Mouse (Mus musculus): ENCODE measurements around the gene Aspg. TPM values are rescaled to one million over a fixed set of nuclear protein-coding genes. Genes with fewer than 3 reads are reported as not detected.
A peak's percentile ranks its signal among the peaks of the same experiment; 100 is the strongest.

The Aspg gene
- polyA plus RNA-seq, 1 experiment: 4.4 TPM

GRCm38 (mm10) chr12:112128526-112128925 is 22.0 kb downstream of the Aspg start:
- Histone ChIP-seq H3K4me3 (ENCODE audit: insufficient read depth, low read length) (no peak overlapping the region), H3K27ac (ENCODE audit: insufficient read depth, low read length) (no peak overlapping the region), H3K4me1 (ENCODE audit: control insufficient read depth, insufficient read depth, low read length) (no peaks in the 10 kb centered on the region)
- TF ChIP-seq POLR2A (IDR thresholded peaks at IDR 0.05; ENCODE audit: extremely low read depth, insufficient read depth, low read length) (no peak), CTCF (IDR thresholded peaks at IDR 0.05; ENCODE audit: extremely low read depth, insufficient read depth, low read length) (no peak)

DNA sequence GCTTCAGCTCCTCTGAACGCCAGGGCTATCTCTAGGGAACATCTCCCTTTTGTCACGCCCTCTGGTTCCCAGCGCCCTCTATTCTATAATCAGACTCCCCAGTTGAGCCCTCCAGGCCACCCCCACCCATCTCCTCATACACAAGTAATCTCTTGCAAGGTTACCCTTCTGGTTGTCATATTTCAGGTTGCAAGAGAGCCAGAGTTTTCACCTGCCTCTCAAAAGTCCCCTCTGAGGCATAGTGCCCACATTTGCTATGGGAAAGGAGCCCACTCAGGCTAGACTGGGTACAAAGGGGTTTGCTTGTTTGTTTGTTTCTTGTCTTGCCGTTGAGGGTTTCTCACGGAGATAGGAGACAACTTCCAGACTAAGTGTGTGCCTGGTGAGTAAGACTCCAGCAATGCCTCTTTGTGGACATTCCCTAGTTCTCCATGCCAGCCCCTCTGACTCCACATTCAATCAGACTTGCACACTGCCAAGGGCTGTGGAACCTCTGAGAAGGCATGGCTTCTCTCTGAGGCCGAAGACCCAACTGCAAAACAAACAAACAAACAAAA is 22.9 kb downstream of the Aspg start:
- Histone ChIP-seq H3K4me3 (ENCODE audit: insufficient read depth, low read length) (no peak overlapping the region; the same call in 1 of the 2 replicates), H3K27ac (ENCODE audit: insufficient read depth, low read length) (no peak overlapping the region), H3K4me1 (ENCODE audit: control insufficient read depth, insufficient read depth, low read length) (no peaks in the 10 kb centered on the region)
- TF ChIP-seq POLR2A (IDR thresholded peaks at IDR 0.05; ENCODE audit: extremely low read depth, insufficient read depth, low read length) (no peak), CTCF (IDR thresholded peaks at IDR 0.05; ENCODE audit: extremely low read depth, insufficient read depth, low read length) (no peak)

DNA sequence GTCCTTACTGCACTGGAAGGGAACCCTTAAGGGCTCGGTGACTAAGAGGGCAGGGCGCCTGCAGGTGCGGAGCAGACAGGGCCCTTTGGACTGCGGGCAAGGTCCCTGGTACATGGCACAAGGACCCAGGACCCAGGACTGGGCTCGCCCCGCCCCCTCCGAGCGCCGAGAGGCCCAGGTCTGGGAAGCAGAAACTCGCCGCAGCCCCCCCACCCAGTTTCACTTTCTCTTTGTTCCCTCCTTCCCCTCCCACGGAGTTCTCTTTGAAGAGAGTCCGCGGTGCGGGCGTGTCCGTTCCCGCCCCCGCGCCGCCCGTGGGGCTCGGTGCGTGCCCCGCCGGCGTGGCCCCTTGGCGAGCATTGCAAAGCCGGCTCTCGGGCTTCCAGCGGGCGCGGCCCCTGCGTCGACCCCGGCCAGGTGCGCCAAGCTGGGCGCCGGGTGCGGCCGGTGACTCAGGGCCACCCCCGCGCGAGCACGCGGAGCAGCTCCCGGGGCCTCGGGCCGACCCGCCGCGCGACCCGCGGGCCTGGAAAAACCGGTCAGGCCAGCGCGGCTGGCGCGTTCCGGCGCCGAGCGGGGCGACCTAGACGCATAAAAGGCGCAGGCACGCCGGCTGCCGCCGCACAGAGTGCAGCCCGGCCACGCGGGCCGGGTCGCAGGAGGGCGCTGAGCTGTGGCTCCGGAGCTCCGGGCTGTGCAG is 23.8 kb downstream of the Aspg start:
- no peak overlapping the region for H3K27ac ChIP-seq (ENCODE audit: insufficient read depth, low read length)
- no peak for TF ChIP-seq POLR2A (IDR thresholded peaks at IDR 0.05; ENCODE audit: extremely low read depth, insufficient read depth, low read length)
- peak overlapping the region; percentile 32 for H3K4me3 ChIP-seq (ENCODE audit: insufficient read depth, low read length)
- H3K4me1 ChIP-seq (ENCODE audit: control insufficient read depth, insufficient read depth, low read length): no peaks in the 10 kb centered on the region

DNA sequence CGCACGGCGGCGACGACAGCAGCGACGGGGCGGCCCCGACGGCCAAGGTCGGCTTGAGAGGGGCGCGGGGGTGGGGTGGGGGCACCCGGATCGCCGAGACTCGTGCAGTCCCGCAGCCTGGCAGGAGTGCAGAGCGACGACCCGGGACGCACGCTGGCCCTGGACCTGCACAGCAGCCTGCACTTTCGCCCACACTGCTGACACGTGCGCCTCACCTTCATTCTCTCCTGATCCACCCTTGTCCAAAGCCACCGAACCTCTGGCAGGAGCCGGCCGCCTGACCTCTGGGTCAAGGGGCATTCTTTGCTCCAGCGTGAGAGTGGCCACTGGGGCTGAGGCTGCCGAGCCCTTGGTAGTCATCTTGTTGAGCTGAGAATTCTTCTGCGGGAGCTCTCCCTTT is 24.5 kb downstream of the Aspg start:
- Histone ChIP-seq H3K27ac (ENCODE audit: insufficient read depth, low read length) (no peak overlapping the region), H3K4me3 (ENCODE audit: insufficient read depth, low read length) (peak overlapping the region; percentile 32; the same call in 1 of the 2 replicates), H3K4me1 (ENCODE audit: control insufficient read depth, insufficient read depth, low read length) (no peaks in the 10 kb centered on the region)
- TF ChIP-seq CTCF (IDR thresholded peaks at IDR 0.05; ENCODE audit: extremely low read depth, insufficient read depth, low read length) (no peak), POLR2A (IDR thresholded peaks at IDR 0.05; ENCODE audit: extremely low read depth, insufficient read depth, low read length) (no peak)

- H3K4me1 ChIP-seq (ENCODE audit: control insufficient read depth, insufficient read depth, low read length): no peaks in the 10 kb centered on the region
- no peak overlapping the region for H3K4me3 ChIP-seq (ENCODE audit: insufficient read depth, low read length)
- H3K27ac ChIP-seq (ENCODE audit: insufficient read depth, low read length): no peak overlapping the region
- TF ChIP-seq CTCF (IDR thresholded peaks at IDR 0.05; ENCODE audit: extremely low read depth, insufficient read depth, low read length) (peak; percentile 97), POLR2A (IDR thresholded peaks at IDR 0.05; ENCODE audit: extremely low read depth, insufficient read depth, low read length) (no peak)
These were observed 33.8 kb downstream of the Aspg start for GRCm38 (mm10) chr12:112140231-112140630.

- no peak overlapping the region for H3K27ac ChIP-seq (ENCODE audit: insufficient read depth, low read length)
These were observed 34.3 kb downstream of the Aspg start for GRCm38 (mm10) chr12:112140745-112141144.

DNA sequence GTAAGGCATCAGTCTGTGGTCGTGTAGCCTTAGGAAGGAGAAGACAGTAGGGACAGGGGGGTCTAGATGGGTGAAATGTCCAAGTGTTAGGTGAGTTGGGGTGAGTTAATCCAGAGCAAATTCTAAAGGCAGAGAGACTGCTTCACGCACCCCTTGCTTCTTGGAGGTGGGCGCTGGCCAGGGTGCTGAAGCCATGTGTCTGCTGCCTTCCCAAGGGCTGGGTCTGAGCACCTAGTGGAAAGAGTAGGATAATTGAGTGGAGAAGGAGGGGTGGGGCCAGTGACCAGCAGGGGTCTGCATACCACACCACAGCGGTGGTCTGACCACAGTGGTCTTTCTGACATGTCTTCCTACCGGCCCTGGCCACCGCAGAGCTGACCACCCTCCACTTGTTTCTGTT is 34.8 kb downstream of the Aspg start:
- Histone ChIP-seq H3K4me3 (ENCODE audit: insufficient read depth, low read length) (no peak overlapping the region), H3K27ac (ENCODE audit: insufficient read depth, low read length) (no peak overlapping the region), H3K4me1 (ENCODE audit: control insufficient read depth, insufficient read depth, low read length) (no peaks in the 10 kb centered on the region)
- TF ChIP-seq CTCF (IDR thresholded peaks at IDR 0.05; ENCODE audit: extremely low read depth, insufficient read depth, low read length): no peak

More at GRCm38 (mm10) chr12:112140745-112141144, 34.3 kb downstream of the Aspg start:
- TF ChIP-seq CTCF (IDR thresholded peaks at IDR 0.05; ENCODE audit: extremely low read depth, insufficient read depth, low read length) (no peak), POLR2A (IDR thresholded peaks at IDR 0.05; ENCODE audit: extremely low read depth, insufficient read depth, low read length) (no peak)
- no peak overlapping the region for H3K4me3 ChIP-seq (ENCODE audit: insufficient read depth, low read length)
- no peaks in the 10 kb centered on the region for H3K4me1 ChIP-seq (ENCODE audit: control insufficient read depth, insufficient read depth, low read length)

- no peaks in the 10 kb centered on the region for H3K4me1 ChIP-seq (ENCODE audit: control insufficient read depth, insufficient read depth, low read length)
- peak overlapping the region; percentile 49; the same call in 1 of the 2 replicates for H3K4me3 ChIP-seq (ENCODE audit: insufficient read depth, low read length)
- no peak overlapping the region for H3K27ac ChIP-seq (ENCODE audit: insufficient read depth, low read length)
- TF ChIP-seq CTCF (IDR thresholded peaks at IDR 0.05; ENCODE audit: extremely low read depth, insufficient read depth, low read length) (peak; percentile 51), POLR2A (IDR thresholded peaks at IDR 0.05; ENCODE audit: extremely low read depth, insufficient read depth, low read length) (no peak)
These were observed 36.8 kb downstream of the Aspg start for GRCm38 (mm10) chr12:112143116-112143832.

- no peak overlapping the region for H3K27ac ChIP-seq (ENCODE audit: insufficient read depth, low read length)
- no peaks in the 10 kb centered on the region for H3K4me1 ChIP-seq (ENCODE audit: control insufficient read depth, insufficient read depth, low read length)
- peak overlapping the region; percentile 49; the same call in 1 of the 2 replicates for H3K4me3 ChIP-seq (ENCODE audit: insufficient read depth, low read length)
- no peak for TF ChIP-seq POLR2A (IDR thresholded peaks at IDR 0.05; ENCODE audit: extremely low read depth, insufficient read depth, low read length)
- TF ChIP-seq CTCF (IDR thresholded peaks at IDR 0.05; ENCODE audit: extremely low read depth, insufficient read depth, low read length): no peak
These were observed 37.3 kb downstream of the Aspg start for GRCm38 (mm10) chr12:112143833-112144201.

Data from cortical plate, adult 2 months (tissue).